Mouse (Mus musculus): Measurements from ENCODE around the gene Olfr64.

DNA sequence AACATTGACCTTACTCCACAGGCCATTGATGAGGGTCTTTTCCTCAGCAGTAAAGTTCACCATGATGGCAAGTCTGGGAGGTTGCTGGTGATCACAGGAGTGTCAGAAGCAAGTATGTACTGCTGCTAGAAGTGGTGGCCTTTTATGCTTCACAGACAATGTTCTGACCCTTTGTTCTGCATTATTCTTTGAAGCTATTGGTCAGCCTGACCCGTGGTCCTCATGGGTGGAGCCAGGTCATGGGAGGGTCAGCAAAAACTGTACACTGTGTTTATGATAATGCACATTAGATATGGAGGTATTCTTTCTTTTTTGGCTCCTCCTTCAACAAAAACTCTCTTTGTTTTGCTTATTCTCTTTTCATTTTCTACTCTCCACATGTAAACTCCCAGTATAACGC, 41.2 kb downstream of the Olfr64 start, which contains the start of gene Hbb-y:
- no peak for TF ChIP-seq CTCF (IDR thresholded peaks at IDR 0.05; ENCODE audit: insufficient read depth, low read length)
- TF ChIP-seq POLR2A (IDR thresholded peaks at IDR 0.05; ENCODE audit: borderline replicate concordance, extremely low read depth, low read depth, low read length), result no peak
